Mouse (Mus musculus): Measurements from ENCODE around the gene Crybg2. TPM values are rescaled to one million over a fixed set of nuclear protein-coding genes. Genes with fewer than 3 reads are reported as not detected.

Crybg2 gene
- total RNA-seq, 2 experiments from 2014 or later, result 0.25 to 0.28 TPM

DNA sequence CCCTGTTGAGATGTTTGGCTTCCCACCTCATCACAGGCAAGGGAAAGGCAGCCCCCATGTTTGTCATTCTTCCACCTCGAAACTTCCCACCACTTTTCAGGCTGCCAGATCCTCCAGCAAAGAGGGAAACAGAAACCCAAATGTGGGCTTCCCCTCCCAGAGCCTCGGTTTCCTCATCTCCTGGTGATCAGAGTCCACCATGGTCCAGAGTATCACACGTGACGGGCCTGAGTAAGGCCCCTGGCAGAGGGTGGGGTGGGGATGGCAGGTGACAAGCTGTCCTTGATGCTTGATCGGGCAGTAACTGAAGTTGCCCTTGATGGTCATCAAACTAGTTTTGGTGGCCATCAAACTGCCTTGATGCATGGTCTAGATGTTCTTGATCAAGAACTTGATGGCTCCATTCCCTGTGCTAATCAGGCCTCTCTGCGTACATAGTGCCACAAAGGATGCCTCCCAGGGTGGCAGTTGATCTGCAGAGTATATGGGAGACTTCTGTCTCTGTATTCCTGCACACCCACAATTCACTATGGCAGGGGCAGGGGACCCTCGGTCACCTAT is 33.5 kb downstream of the Crybg2 start:
- no peak for DNase-seq (ENCODE audit: low spot score in 2 of 2)

DNA sequence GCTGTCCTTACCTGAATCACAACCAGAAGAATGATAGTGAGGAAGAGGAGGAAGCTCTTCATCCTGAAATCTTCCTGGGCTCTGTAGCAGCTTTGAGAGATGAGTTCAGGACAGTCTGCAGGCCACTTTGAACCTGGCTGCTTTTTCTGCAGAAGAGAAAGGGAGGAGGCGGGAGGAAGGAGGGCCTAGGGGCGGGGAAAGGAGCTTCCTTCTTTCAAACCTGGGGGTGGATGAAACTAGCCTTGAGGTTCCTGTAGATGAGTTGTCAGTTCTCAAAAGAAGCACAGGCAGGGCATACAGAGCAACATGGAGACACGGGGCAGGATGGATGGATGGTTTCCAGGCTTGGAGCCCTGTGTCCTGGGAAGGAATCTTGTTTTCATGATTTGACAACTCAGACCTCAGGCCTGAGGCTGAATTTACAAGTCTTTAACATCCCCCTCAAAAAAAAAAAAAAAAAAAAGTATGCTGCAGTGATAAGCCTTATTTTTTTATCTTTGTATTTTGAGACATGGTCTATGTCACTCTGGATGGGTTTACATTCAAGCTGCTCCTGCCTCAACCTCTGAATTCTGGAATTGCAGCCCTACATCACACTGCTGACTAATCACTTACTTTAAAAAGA is 34.4 kb downstream of the Crybg2 start, which contains the start of gene Cd52:
Cd52 (minus strand) TSS at position 160 of the 625 bp plus-strand sequence.
- DNase-seq (ENCODE audit: low spot score in 2 of 2), result no peak

DNA sequence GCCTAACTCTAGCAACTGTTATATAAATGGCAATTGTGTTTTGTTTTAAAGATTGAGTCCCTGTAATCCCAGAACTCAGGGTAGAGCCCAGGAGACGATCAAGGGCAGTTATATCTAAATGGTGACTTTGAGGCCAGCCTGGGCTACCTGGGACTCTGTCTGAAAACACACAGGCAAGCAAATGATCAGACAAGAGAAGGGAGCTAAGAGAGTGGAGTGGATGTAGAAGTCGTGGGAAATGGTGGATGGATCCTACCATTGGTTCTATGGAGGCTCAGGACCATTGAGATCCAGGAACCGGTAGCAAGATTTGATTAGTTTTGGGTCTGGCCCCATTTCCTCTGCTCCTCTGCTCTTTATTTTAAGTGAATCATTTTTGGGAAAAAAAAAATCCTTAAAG is 35.5 kb downstream of the Crybg2 start:
- DNase-seq (ENCODE audit: low spot score in 2 of 2), result no peak

DNA sequence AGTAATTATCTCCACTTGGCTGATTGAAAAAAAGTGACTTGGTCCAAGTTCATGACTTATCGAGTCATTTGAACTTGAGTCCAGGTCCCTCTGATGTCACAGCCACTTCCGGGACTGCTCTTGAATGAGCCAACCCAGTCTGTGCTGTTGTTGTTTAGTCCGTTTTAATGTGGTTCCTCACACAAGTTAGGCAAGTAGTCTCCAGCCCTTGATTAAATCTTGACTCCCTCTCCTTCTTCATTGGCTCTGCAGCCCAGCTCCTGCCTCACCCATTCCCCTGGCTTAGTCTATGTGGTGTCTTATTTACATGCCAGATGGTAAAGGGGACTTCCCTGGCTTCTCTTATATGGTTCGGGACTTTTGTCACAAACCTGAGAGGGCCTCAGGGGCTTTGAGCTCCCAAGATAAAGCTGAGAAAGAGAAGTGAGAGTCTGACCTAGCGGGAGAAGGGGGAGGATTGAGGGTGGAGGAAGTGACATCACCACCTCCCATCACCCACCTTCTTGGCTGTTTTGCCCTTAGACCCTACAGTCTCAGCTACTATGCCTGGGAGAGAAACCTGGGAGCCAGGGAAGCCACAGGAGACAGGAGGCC is 36.5 kb downstream of the Crybg2 start:
- no peak for DNase-seq (ENCODE audit: low spot score in 2 of 2)

DNA sequence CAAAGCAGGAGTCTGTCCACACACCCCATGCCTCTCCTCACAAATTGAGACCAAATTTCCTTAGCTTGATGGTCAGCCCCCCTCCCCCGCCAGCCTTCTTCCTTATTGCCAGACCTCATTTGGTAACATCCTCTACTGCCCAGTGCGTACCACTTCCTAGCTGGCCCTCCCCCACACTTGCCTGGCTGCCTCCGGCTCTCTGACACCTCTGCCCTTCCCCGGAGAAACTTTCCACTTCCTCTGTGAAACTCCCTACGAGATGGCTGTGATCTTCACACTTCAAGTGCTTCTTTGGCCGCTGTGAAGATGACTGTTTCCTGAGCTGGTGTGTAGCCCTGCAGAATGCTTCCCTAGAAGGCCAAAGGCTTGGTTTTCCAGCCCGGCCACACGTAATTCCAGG is 38.0 kb downstream of the Crybg2 start:
- DNase-seq (ENCODE audit: low spot score in 2 of 2), result no peak

DNA sequence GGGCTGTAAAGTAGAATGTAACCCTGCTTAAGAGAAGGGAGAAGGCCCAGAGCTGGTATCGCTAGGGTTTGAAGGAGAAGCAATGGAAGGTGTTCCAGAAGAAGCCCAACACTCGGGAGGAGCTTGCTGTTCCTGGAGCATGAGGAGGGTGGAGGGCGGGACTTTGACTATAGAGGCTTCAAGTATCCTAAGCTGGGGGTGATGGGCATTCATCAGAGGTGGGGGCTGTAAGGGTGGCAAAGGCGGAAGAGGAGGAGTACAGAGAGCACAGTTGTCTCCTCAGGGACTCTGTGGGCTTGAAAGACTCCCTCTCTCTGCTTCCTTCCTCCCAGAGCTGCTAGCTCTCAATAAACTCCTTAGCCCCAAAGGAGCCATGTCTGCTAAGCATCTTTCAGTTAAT is 39.6 kb downstream of the Crybg2 start:
- no peak for DNase-seq (ENCODE audit: low spot score in 2 of 2)

DNA sequence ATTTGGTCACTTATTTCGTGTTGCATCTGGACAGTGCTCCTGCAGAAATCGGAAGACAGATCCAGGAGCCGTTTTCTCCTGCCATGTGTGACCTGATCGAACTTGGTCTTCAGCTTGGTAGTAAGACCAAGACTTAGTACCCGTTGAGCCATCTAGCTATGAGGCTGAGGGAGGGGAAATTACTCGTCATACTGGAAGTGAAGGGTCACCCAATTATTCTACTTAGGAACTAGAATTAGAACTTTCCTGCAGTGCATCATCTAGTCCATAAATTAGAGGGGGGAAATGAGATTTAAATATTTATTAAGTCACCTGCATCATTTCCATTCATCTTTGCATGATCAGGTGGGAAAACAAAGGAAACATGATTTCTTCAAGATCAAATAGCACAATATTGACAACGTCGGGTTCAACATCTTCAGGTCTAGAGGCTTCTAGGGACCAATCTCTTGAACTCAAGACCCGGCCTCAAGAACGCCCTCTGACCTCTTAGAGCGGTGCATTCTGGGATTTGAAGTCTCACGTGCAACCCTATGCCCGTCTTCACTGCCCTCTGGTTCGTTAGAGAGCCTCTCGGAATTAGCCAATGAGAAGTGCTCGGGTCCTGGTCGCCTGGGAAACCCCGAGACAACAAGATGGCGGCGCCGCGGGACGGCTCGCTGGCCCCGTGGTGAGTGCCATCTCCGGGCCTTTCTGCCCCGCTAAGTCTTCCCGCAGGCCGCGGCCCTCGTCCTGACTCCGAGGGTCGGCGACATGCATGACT is 41.5 kb downstream of the Crybg2 start, which contains the start of gene Ubxn11:
Ubxn11 (plus strand) TSS at position 592 of the 763 bp plus-strand sequence.
- DNase-seq (ENCODE audit: low spot score in 2 of 2), result peak; percentile 63 to 76

DNA sequence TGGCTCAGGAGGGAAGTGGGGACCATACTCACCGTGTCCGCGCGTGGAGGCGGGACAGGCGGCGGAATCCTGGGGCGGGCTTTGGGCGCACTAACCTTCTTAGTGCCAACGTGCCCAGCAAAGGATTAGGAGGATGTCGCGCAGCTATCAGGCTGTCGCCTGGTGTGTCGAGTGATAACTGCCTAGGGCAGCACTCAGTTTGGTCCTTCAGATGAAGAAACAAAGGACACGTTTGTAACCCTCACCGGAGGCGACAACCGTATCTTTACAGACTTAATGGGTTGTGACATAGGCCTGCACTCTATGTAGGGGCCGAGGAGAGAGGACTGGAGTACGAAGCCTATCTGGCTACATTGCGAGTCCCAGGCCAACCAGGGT is 42.1 kb downstream of the Crybg2 start:
- DNase-seq (ENCODE audit: low spot score in 2 of 2), result no peak

DNA sequence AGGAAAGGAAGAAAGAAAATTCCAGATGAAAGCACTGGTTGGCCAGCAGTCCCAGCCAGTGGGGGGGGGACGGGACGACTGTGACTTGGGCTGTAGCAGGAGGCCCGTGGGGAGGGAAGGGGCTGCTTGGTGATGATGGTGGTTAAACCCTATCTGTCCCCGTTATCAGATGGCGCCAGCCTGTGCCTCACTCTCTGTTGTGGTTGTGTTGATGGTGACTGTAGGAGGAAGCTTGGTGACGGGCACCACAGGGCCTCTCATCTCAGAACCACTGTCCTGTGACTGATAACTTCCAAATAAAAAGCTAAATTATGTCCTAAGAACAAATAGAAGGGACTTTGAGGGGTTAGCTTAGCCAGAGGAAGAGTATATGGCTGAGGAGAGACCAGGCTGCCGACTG is 45.5 kb downstream of the Crybg2 start:
- DNase-seq (ENCODE audit: low spot score in 2 of 2), result no peak

DNA sequence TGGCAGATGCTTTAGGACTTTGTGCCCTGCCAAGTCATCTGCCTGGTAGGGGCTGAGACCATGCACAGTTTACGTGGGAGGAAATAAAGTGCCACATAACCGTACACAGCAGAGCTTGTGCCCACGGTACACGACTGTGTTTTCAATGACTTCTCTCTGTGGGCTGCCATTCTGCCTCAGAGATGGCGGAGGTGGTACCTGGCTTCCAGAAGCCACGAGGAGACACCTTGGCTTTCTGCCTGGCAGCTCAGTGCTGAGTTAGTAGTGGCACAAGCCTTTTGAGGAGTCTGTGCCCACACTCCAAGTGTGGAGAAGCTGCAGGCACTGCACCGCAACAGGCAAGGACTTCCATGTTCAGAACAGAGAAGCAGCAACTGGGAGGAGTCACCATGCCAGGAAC is 47.1 kb downstream of the Crybg2 start:
- DNase-seq (ENCODE audit: low spot score in 2 of 2), result no peak

DNA sequence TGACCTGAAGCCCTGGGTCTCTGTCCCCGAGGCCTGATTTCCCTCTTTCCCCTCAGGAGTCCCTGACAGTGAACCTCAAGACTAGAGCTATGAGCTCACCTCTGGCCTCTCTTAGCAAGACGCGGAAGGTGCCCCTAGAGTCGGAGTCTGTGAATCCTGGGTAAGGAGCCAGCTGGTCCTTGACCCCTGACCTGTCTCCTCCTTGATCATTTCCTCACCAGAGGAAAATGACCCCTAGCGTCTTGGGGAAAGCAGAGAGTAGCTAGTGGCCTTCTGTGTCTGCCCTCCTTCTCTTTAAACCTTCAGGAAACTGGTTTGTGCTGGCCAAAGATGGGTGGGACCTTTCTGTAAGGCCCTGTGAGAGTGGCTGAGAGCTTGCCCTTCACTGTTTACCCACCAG is 47.6 kb downstream of the Crybg2 start:
- no peak for DNase-seq (ENCODE audit: low spot score in 2 of 2)

DNA sequence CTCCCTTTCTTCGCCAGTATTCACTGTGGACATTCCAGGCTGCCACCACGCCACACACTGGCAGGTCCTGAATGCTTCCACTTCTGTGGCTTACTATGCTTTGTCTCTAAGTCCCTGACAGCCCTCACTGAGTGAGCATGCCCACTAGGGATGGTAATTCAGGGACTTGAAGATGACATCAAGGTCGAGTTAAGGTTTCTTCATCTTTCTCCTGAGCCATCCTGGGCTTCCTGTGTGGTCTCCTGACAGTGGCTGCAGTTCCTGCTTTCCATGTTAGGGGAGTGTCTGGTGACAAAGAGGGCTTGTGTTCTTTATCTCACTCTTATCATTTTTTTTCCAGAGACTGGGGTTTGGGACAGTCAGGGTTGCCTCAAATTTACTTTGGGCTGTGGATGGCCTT is 50.0 kb downstream of the Crybg2 start:
- no peak for DNase-seq (ENCODE audit: low spot score in 2 of 2)

DNA sequence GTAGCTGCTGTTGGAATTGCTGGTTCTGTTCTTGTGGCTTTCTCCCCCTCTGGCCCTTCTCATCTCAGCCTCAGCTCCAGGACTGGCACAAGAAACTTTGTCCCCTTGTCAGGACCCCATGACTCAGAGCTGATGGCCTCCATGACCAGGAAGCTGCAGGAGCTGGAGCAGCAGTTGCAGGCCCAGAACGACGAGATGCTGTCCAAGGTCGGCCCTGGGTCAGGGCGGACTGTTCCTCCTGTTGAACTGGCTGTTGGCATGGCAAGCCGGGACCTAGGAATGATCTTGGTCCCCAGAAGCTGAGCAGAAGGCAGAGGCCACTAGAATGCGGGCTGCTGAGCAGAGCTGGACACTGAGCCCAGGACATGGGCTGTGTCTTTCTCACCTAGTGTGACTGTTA is 51.8 kb downstream of the Crybg2 start:
- no peak for DNase-seq (ENCODE audit: low spot score in 2 of 2)

DNA sequence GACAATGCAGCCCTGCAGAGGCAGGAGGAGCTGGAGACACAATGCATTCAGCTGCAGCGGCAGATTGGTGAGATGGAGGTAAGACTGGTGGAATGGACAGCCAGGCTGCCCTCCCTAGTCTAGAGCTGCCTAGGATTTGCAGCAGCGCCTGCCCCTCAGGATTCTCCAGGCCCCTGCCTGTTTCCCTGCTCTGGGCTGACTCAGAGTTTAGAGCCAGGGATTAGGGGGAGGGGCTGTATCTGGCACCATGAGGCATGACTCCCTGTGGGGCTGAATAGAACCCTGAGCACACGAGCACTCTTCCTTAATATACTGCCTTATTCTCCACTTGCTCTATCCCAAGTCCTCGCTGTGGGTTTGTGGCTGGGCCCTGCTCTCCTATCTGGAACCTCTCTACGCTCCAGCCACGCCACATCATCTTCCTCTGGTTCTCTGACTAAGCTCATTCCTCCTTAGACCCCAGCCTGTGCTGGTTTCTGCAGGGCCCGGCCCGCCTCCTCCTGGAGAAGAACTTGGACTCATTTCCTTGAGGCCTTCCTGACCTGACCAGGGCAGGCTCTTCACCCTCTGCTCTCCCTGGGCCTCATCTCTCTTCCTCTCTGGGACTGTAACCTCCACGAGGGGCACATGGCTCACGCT is 52.9 kb downstream of the Crybg2 start:
- DNase-seq (ENCODE audit: low spot score in 2 of 2), result no peak

DNA sequence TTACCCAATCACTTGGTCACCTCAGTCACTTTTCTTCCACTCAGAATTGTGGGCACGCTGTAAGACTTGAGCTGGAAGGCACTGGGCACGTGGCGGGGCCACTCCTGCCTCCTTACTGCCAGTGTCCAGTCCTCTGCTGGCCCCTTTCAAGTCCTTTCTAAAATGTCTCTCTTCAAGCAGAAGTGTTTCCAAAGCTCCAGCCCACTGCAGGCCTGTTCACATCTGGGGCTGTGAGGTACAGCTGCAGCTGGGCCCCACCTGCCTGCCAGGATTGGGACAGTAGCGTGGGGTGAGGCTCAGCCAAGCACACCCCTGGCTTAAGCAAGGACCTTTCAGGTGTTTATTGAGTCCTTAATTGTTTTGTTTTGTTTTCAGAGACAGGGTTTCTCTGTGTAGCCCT is 53.4 kb downstream of the Crybg2 start:
- no peak for DNase-seq (ENCODE audit: low spot score in 2 of 2)

DNA sequence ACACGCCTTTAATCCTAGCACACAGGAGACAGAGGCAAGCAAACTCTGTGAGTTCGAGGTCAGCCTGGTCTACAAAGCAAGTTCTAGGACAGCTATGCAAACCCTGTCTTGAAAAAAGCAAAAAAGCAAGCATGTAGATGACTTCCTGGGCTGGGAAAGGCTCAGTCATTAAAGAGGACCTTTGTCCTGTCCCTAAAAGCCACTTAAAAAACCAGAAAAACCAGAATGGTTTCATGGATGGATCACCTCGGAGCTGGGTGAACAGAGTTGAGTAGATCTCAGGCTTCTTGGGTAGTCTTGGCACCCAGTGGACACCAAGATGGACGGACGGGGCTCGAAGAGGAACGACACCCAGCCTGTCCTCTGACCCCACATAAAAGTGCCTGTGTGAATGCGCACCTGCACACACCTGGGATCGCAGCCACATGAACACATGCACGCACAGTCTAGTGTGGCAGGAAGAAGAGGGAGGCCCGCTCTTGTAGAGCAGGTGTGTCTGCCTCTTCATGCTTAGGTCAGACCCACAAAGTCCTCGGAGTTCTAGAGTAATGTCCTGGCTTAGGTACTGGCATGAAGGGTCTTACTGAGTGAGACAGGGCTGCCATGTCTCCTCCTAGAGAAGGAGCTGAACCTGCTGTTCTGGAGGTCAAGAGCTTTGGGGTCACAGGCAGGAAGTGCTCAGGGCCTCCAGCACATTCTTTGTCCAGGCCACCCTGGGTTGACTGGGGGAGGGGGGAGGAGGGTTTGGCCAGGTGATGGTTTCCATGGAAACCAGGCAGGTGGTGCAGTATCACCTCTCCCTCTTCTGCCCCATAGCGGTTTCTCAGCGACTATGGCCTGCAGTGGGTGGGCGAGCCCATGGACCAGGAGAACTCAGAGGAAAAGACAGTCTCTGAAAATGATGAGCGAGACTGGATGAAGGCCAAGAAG is 54.9 kb downstream of the Crybg2 start:
- DNase-seq (ENCODE audit: low spot score in 2 of 2), result no peak

DNA sequence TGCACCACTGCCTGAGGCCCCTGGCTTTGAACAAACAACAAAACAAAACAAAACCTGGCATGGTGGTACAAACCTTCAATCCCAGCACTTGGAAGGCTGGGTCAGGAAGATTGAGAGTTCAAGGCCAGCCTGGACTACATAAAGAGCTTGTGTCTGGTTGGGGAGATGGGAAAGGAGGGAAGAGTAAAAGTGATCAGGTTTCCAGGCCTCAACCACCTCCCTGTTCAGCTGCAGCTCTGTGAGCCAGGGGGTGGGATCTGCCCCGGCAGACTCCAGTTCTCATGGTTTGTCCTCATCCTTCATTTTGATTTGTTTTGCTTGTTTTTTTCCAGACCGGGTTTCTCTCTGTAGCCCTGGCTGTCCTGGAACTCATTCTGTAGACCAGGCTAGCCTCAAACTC is 55.9 kb downstream of the Crybg2 start:
- DNase-seq (ENCODE audit: low spot score in 2 of 2), result no peak

DNA sequence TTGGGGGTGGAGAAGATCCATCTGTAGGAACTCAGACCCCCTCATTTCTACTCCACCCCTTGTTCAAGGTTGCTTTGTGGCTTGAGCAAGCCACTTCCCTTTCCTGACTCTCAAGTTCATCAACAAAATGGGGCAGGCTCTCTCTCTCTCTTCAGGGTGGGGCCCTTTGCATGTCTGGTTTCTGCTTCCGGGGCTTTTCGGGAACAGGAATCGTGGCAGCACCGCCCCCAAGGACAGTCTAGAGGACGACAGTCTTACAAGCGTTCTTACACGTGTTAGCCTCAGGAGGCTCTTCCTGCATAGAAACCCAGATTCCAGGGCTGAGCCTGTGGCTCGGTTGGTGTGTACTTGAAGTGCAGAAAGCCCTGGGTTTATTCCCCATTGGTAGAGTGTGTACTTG is 56.4 kb downstream of the Crybg2 start:
- DNase-seq (ENCODE audit: low spot score in 2 of 2), result no peak

DNA sequence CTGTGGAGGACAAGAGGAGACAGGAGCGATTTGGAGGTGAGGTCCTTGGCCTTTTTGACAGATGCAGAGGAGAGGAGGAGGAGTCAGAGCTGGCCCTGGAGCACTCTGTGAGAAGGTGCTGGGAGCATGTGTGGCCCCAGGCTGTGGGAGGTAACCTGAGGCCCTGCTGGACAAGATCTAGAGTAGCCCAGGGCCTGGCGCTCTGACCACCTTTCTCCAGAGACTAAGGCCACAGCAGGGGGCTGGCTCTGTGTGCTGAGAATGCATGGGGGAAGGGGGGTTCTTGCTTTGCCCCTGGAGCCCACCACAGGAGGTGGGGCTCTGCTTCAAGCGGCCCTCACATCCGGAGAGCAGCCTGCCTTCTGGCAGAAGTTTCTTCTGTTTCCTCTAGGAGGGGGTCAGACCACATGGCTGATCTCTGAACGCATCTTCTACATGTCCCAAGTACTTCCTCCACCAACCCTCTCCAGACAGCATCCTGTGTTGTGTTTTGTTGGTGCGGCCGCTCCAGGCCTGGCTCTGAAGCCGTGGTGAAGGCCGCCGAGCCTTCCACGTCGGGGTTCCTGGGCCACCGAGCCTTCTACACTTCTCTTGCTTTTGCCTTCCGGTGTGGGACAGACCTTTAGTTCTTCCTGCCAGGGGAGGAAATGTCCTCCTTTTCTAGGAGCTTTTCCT is 57.6 kb downstream of the Crybg2 start:
- no peak for DNase-seq (ENCODE audit: low spot score in 2 of 2)

DNA sequence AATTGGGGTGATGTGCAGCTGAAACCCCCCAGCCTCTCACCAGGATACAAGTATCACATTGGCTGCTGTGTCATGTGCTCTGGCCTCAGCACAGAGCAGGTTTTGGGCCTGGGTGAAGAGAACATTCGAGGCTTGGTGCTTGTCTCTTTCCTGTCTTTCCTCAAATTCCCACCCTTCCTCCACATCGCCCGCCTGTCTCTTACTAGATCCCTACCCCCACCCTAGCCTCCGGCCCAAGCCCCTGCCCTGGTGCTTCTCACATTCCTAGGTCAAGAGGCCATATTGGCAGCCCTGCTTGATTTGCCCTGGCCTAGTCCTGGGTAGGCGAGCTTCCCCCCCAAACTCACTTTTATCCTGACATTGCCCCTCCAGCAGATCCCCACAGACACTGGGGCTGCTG is 58.4 kb downstream of the Crybg2 start:
- DNase-seq (ENCODE audit: low spot score in 2 of 2), result no peak
